Mouse (Mus musculus) spleen, adult 2 months (tissue): ENCODE measurements around the gene Tcf19.

ENCODE experiments used
- CTCF ChIP-seq: fragments of 200-500 bp; IDR thresholded peaks from 2 replicates; pipeline ENCODE4 v1.5.1; 2011; ENCODE audit warnings: mild to moderate bottlenecking, inconsistent platforms; ENCODE audit not compliant: insufficient read depth, insufficient read length, insufficient replicate concordance; ENCODE audit errors: extremely low read depth
- POLR2A ChIP-seq: fragments of 200-500 bp; IDR thresholded peaks from 2 replicates; pipeline ENCODE4 v1.6.1; 2011; ENCODE audit warnings: low read depth, low read length, inconsistent platforms

- no peak for TF ChIP-seq CTCF
- TF ChIP-seq POLR2A = no peak
These were observed 15.7 kb upstream of the Tcf19 start for GRCm38 (mm10) chr17:35532360-35532759.
